Mouse (Mus musculus) embryonic stem cell, embryonic (primary cell): ENCODE measurements around the gene Ctsh.

Experiments
- CTCF ChIA-PET, 4 experiments: fragments of 300-600 bp in 2 of 4; fragments of 350-600 bp in 2 of 4; sonication (Branson Sonifier 250); formaldehyde crosslinking; loops; one replicate each; lab custom pipeline; 2022; ENCODE audit warnings: inconsistent platforms in 2 of 4; lab: Charles Lee
- POLR2A ChIA-PET, 4 experiments: fragments of 300-600 bp in 2 of 4; fragments of 350-600 bp in 2 of 4; sonication (Branson Sonifier 250); formaldehyde crosslinking; loops; one replicate each; lab custom pipeline; 2022; ENCODE audit warnings: antibody characterized with exemption in 4 of 4, inconsistent platforms in 1 of 4; lab: Charles Lee

Gene Ctsh

GRCm38 (mm10) chr9:90084766-90085468 is 31.0 kb downstream of the Ctsh start:
- ChIA-PET CTCF (interaction anchor here in 1 of 4 experiments (0.9 to 1.0 kb wide), 2 partner anchors 10 to 12 kb away, joined by 3 to 4 read pairs; no protein-coding TSS in a partner anchor), POLR2A (interaction anchor here in 2 of 4 experiments (0.6 to 4.0 kb wide), 14 partner anchors 9 to 39 kb away, joined by 3 to 52 read pairs (median 4); partner anchors contain the start of gene Morf4l1 (in 2 of the 2))

GRCm38 (mm10) chr9:90087906-90088485 is 34.0 kb downstream of the Ctsh start:
- POLR2A ChIA-PET: interaction anchor here (0.6 to 4.7 kb wide), 15 partner anchors 9 to 55 kb away, joined by 3 to 87 read pairs (median 4); partner anchors contain the start of gene Morf4l1 (in 3 of the 4)
- CTCF ChIA-PET: interaction anchor here in 1 of 4 experiments (1.4 kb wide), 1 partner anchor 11 kb away, joined by 3 read pairs; no protein-coding TSS in a partner anchor

GRCm38 (mm10) chr9:90089339-90090104 is 35.6 kb downstream of the Ctsh start:
- POLR2A ChIA-PET: interaction anchor here (0.9 to 4.7 kb wide), 9 partner anchors 9 to 109 kb away, joined by 3 to 87 read pairs (median 12); partner anchors contain the start of gene Morf4l1 (in 3 of the 4)
- CTCF ChIA-PET: interaction anchor here in 2 of 4 experiments (0.5 to 0.6 kb wide), 2 partner anchors 9 to 349 kb away, joined by 3 to 5 read pairs; no protein-coding TSS in a partner anchor

- CTCF ChIA-PET: interaction anchor here (0.5 to 1.8 kb wide), 11 partner anchors 9 to 196 kb away, joined by 3 to 10 read pairs (median 4); partner anchors contain the start of gene Morf4l1 (in 1 of the 4)
- POLR2A ChIA-PET: interaction anchor here in 3 of 4 experiments (0.6 to 8.0 kb wide), 14 partner anchors 8 to 28 kb away, joined by 3 to 108 read pairs (median 6); partner anchors contain the start of gene Morf4l1 (in 3 of the 3)
These were observed 45.0 kb downstream of the Ctsh start for GRCm38 (mm10) chr9:90098934-90099333.

- POLR2A ChIA-PET: interaction anchor here in 2 of 4 experiments (1.0 to 3.2 kb wide), 7 partner anchors 8 to 17 kb away, joined by 5 to 43 read pairs (median 14); partner anchors contain the start of gene Morf4l1 (in 2 of the 2)
- CTCF ChIA-PET: interaction anchor here in 2 of 4 experiments (0.6 to 1.0 kb wide), 3 partner anchors 8 to 197 kb away, joined by 3 read pairs; no protein-coding TSS in a partner anchor
These were observed 46.8 kb downstream of the Ctsh start for GRCm38 (mm10) chr9:90100760-90101159.

GRCm38 (mm10) chr9:90105462-90105861 is 51.5 kb downstream of the Ctsh start:
- CTCF ChIA-PET: interaction anchor here in 3 of 4 experiments (0.6 to 3.1 kb wide), 3 partner anchors 8 to 89 kb away, joined by 3 to 8 read pairs (median 3); partner anchors contain the start of gene Morf4l1 (in 1 of the 3)

GRCm38 (mm10) chr9:90106915-90107314 is 53.0 kb downstream of the Ctsh start:
- ChIA-PET CTCF (interaction anchor here in 1 of 4 experiments (0.8 kb wide), 1 partner anchor 20 kb away, joined by 3 read pairs; no protein-coding TSS in a partner anchor), POLR2A (interaction anchor here (0.6 to 7.1 kb wide), 15 partner anchors 8 to 207 kb away, joined by 3 to 138 read pairs (median 6); no protein-coding TSS in a partner anchor)

More at GRCm38 (mm10) chr9:90105462-90105861, 51.5 kb downstream of the Ctsh start:
- POLR2A ChIA-PET: interaction anchor here (0.9 to 7.1 kb wide), 8 partner anchors 8 to 21 kb away, joined by 3 to 138 read pairs (median 19); partner anchors contain the start of gene Morf4l1 (in 3 of the 4)

- ChIA-PET CTCF (interaction anchor here in 2 of 4 experiments (0.6 to 1.9 kb wide), 5 partner anchors 8 to 134 kb away, joined by 3 to 10 read pairs (median 4); no protein-coding TSS in a partner anchor), POLR2A (interaction anchor here in 3 of 4 experiments (0.5 to 7.1 kb wide), 24 partner anchors 8 to 339 kb away, joined by 3 to 138 read pairs (median 6); no protein-coding TSS in a partner anchor)
These were observed 54.3 kb downstream of the Ctsh start for GRCm38 (mm10) chr9:90108272-90108671.

GRCm38 (mm10) chr9:90109386-90109785 is 55.4 kb downstream of the Ctsh start:
- CTCF ChIA-PET: interaction anchor here in 2 of 4 experiments (0.9 to 1.4 kb wide), 4 partner anchors 9 to 18 kb away, joined by 3 to 5 read pairs (median 3); no protein-coding TSS in a partner anchor
- POLR2A ChIA-PET: interaction anchor here (0.7 to 7.1 kb wide), 21 partner anchors 7 to 64 kb away, joined by 3 to 138 read pairs (median 7); no protein-coding TSS in a partner anchor

GRCm38 (mm10) chr9:90113151-90113550 is 59.2 kb downstream of the Ctsh start:
- ChIA-PET POLR2A (interaction anchor here (0.6 to 8.3 kb wide), 41 partner anchors 8 to 1631 kb away, joined by 3 to 252 read pairs (median 8); partner anchors contain the start of genes Adamts7 (in 1 of the 4), Ctsh (in 1 of the 4) and Tbc1d2b (in 1 of the 4)), CTCF (interaction anchor here in 3 of 4 experiments (0.6 to 2.7 kb wide), 6 partner anchors 9 to 139 kb away, joined by 3 to 14 read pairs (median 6); no protein-coding TSS in a partner anchor)

- ChIA-PET CTCF (interaction anchor here (0.6 to 2.7 kb wide), 17 partner anchors 8 to 286 kb away, joined by 3 to 21 read pairs (median 4); no protein-coding TSS in a partner anchor), POLR2A (interaction anchor here (0.6 to 8.3 kb wide), 69 partner anchors 8 to 1632 kb away, joined by 3 to 252 read pairs (median 5); partner anchors contain the start of genes Adamts7 (in 2 of the 4), Ctsh (in 1 of the 4) and Tbc1d2b (in 1 of the 4))
These were observed 60.0 kb downstream of the Ctsh start for GRCm38 (mm10) chr9:90113651-90114566.

GRCm38 (mm10) chr9:90114567-90115307 is 60.8 kb downstream of the Ctsh start, which contains the start of gene Morf4l1:
Gene Morf4l1, minus strand, starts transcription at chr9:90114774.
- ChIA-PET CTCF (interaction anchor here (0.7 to 2.7 kb wide), 14 partner anchors 7 to 410 kb away, joined by 3 to 21 read pairs (median 4); partner anchors contain the start of gene Tmed3 (in 1 of the 4)), POLR2A (interaction anchor here (0.6 to 8.3 kb wide), 63 partner anchors 7 to 1632 kb away, joined by 3 to 252 read pairs (median 6); partner anchors contain the start of genes Adamts7 (in 2 of the 4), Ctsh (in 1 of the 4) and Tbc1d2b (in 1 of the 4))

GRCm38 (mm10) chr9:90115308-90115700 is 61.4 kb downstream of the Ctsh start:
- ChIA-PET POLR2A (interaction anchor here (0.6 to 8.3 kb wide), 38 partner anchors 7 to 1307 kb away, joined by 3 to 252 read pairs (median 9); partner anchors contain the start of genes Adamts7 (in 2 of the 4) and Tbc1d2b (in 1 of the 4)), CTCF (interaction anchor here in 3 of 4 experiments (0.9 to 2.7 kb wide), 6 partner anchors 11 to 411 kb away, joined by 3 to 21 read pairs (median 6); partner anchors contain the start of gene Tmed3 (in 1 of the 3))

- ChIA-PET POLR2A (interaction anchor here in 3 of 4 experiments (0.6 to 8.3 kb wide), 12 partner anchors 7 to 1774 kb away, joined by 3 to 252 read pairs (median 8); no protein-coding TSS in a partner anchor), CTCF (interaction anchor here in 1 of 4 experiments (1.1 to 1.8 kb wide), 2 partner anchors 9 to 35 kb away, joined by 4 to 11 read pairs; no protein-coding TSS in a partner anchor)
These were observed 63.3 kb downstream of the Ctsh start for GRCm38 (mm10) chr9:90117234-90117633.
